Mouse (Mus musculus) lung, embryonic 14.5 days (tissue): ENCODE results near the gene Pxk. TPM values are rescaled to one million over a fixed set of nuclear protein-coding genes. Genes with fewer than 3 reads are reported as not detected.

Experiments
- ATAC-seq: fragments of 200-750 bp; cut with Nextera tagmentation; 2 replicates; pipeline ENCODE4 v1.8.0; 2017; ENCODE audit warnings: mild to moderate bottlenecking, moderate TSS enrichment, moderate library complexity; ENCODE audit not compliant: insufficient read depth
- DNase-seq: peaks from one replicate; pipeline ENCODE4 v3.0.0-alpha.2; 2015
- H3K27ac ChIP-seq: fragments of 300-500 bp; sonication (generic); 2 replicates; pipeline ENCODE4 v1.5.1; 2014; ENCODE audit warnings: low read depth, mild to moderate bottlenecking, moderate library complexity
- H3K27me3 ChIP-seq: fragments of 300-500 bp; sonication (generic); 2 replicates; pipeline ENCODE4 v1.6.1; 2014; ENCODE audit warnings: low read length, control low read depth; ENCODE audit not compliant: insufficient read depth
- H3K36me3 ChIP-seq: fragments of 300-500 bp; sonication (generic); 2 replicates; pipeline ENCODE4 v1.6.1; 2014; ENCODE audit warnings: control low read depth; ENCODE audit not compliant: insufficient read depth
- H3K4me1 ChIP-seq: fragments of 300-500 bp; sonication (generic); 2 replicates; pipeline ENCODE4 v1.6.1; 2014; ENCODE audit warnings: antibody characterized with exemption, control low read depth; ENCODE audit not compliant: insufficient read depth
- H3K4me2 ChIP-seq: fragments of 300-500 bp; sonication (generic); 2 replicates; pipeline ENCODE4 v1.6.1; 2014; ENCODE audit warnings: mild to moderate bottlenecking
- H3K4me3 ChIP-seq: fragments of 300-500 bp; sonication (generic); 2 replicates; pipeline ENCODE4 v1.5.1; 2014; ENCODE audit warnings: low read depth, low read length
- H3K9ac ChIP-seq: fragments of 300-500 bp; sonication (generic); 2 replicates; pipeline ENCODE4 v1.6.1; 2014
- H3K9me3 ChIP-seq: fragments of 300-500 bp; sonication (generic); 2 replicates; pipeline ENCODE4 v1.6.1; 2016; ENCODE audit warnings: low read depth, low read length, control low read depth
- CTCF ChIP-seq: IDR thresholded peaks from 2 replicates; pipeline ENCODE4 v1.5.1; 2016; ENCODE audit warnings: antibody characterized with exemption, low read depth
- WGBS: fragments of 180-500 bp; shearing (Covaris S2); extraction: QIAGEN DNeasy Blood & Tissue Kit; methylation state at CpG from one replicate; pipeline ENCODE4 v1.1.7; 2014; 5-methylcytosine and 5-hydroxymethylcytosine counted together
- polyA plus RNA-seq: library from polyadenylated mRNA; unstranded; fragments of >200 nt; fragmentation: Nextera tagmentation; extraction: Ambion mirVana; gene quantifications from 2 replicates; pipeline ENCODE4 v1.2.1, GENCODE M21; 2014

Pxk gene
- polyA plus RNA-seq, 1 experiment from 2014 or later: 31.2 TPM

GRCm38 (mm10) chr14:8062076-8062475 is 35.9 kb upstream of the Pxk start:
- peak; percentile 4 for DNase-seq
- Histone ChIP-seq H3K4me1 (no peaks in the 10 kb centered on the region), H3K9ac (no peak overlapping the region), H3K36me3 (no peaks in the 10 kb centered on the region), H3K4me3 (no peak overlapping the region), H3K27ac (no peak overlapping the region), H3K4me2 (no peak overlapping the region), H3K9me3 (no peaks in the 10 kb centered on the region), H3K27me3 (no peaks in the 10 kb centered on the region)
- ATAC-seq: 0 out of 2 replicates have a peak, but pooled peaks have one; percentile 47
- WGBS: 23% methylated on average over 3 of the region's 3 CpGs
- TF ChIP-seq CTCF: no peak

- 59% methylated on average over 3 of the region's 3 CpGs for WGBS
- H3K27ac ChIP-seq: no peak overlapping the region
- TF ChIP-seq CTCF: no peak
Observed at GRCm38 (mm10) chr14:8062537-8063301, 35.3 kb upstream of the Pxk start.

GRCm38 (mm10) chr14:8063835-8064785 is 33.9 kb upstream of the Pxk start:
- WGBS: 84% methylated on average over 8 of the region's 8 CpGs
- Histone ChIP-seq H3K9ac (no peak overlapping the region), H3K36me3 (no peaks in the 10 kb centered on the region), H3K4me1 (no peaks in the 10 kb centered on the region), H3K4me2 (no peak overlapping the region), H3K27ac (no peak overlapping the region), H3K27me3 (no peaks in the 10 kb centered on the region), H3K9me3 (no peaks in the 10 kb centered on the region), H3K4me3 (no peak overlapping the region)
- no peak for DNase-seq
- TF ChIP-seq CTCF: no peak
- no peak for ATAC-seq

More at GRCm38 (mm10) chr14:8062537-8063301, 35.3 kb upstream of the Pxk start:
- no peak for ATAC-seq
- no peak overlapping the region for H3K4me2 ChIP-seq
- no peak overlapping the region for H3K4me3 ChIP-seq
- H3K36me3 ChIP-seq: no peaks in the 10 kb centered on the region
- H3K27me3 ChIP-seq: no peaks in the 10 kb centered on the region
- no peaks in the 10 kb centered on the region for H3K9me3 ChIP-seq
- no peak overlapping the region for H3K9ac ChIP-seq
- DNase-seq: no peak
- no peaks in the 10 kb centered on the region for H3K4me1 ChIP-seq

- DNase-seq (peak; percentile 99), ATAC-seq (peak; percentile 97)
- H3K4me1 ChIP-seq: no peaks in the 10 kb centered on the region
- peak; percentile 98 for TF ChIP-seq CTCF
- H3K9ac ChIP-seq: peak within 1 kb of the TSS; percentile 70
- H3K4me3 ChIP-seq: peak within 1 kb of the TSS; percentile 61
- peaks cover 22% of the 10 kb centered on the region for H3K36me3 ChIP-seq
- H3K4me2 ChIP-seq: peak within 1 kb of the TSS; percentile 74
- H3K27ac ChIP-seq: peak within 1 kb of the TSS; percentile 97
- under 1% methylated on average over 47 of the region's 47 CpGs for WGBS
- no peaks in the 10 kb centered on the region for H3K9me3 ChIP-seq
- H3K27me3 ChIP-seq: no peaks in the 10 kb centered on the region
Observed at GRCm38 (mm10) chr14:8080165-8080679, 17.8 kb upstream of the Pxk start, which contains the start of gene Rpp14. Rpp14 (plus strand) TSS chr14:8080367.

- Histone ChIP-seq H3K4me3 (peak overlapping the region; percentile 61), H3K4me1 (no peaks in the 10 kb centered on the region), H3K36me3 (peaks cover 27% of the 10 kb centered on the region), H3K4me2 (peak overlapping the region; percentile 74), H3K27ac (peak overlapping the region; percentile 97), H3K27me3 (no peaks in the 10 kb centered on the region), H3K9ac (peak overlapping the region; percentile 70), H3K9me3 (no peaks in the 10 kb centered on the region)
- DNase-seq: peak; percentile 45
- 3% methylated on average over 11 of the region's 11 CpGs for WGBS
- no peak for TF ChIP-seq CTCF
- peak; percentile 52 for ATAC-seq
Observed at GRCm38 (mm10) chr14:8080718-8081117, 17.3 kb upstream of the Pxk start.

GRCm38 (mm10) chr14:8082949-8083348 is 15.1 kb upstream of the Pxk start:
- H3K9me3 ChIP-seq: no peaks in the 10 kb centered on the region

More at GRCm38 (mm10) chr14:8082949-8083348, 15.1 kb upstream of the Pxk start:
- ATAC-seq: no peak
- no peak for TF ChIP-seq CTCF
- H3K4me2 ChIP-seq: no peak overlapping the region
- H3K9ac ChIP-seq: no peak overlapping the region
- H3K27ac ChIP-seq: no peak overlapping the region
- 88% methylated on average over 1 of the region's 1 CpGs for WGBS
- no peak overlapping the region for H3K4me3 ChIP-seq
- H3K4me1 ChIP-seq: no peaks in the 10 kb centered on the region
- no peaks in the 10 kb centered on the region for H3K27me3 ChIP-seq
- H3K36me3 ChIP-seq: peaks cover 46% of the 10 kb centered on the region
- DNase-seq: no peak
